Mouse (Mus musculus): ENCODE results near the gene Fars2. TPM values are rescaled to one million over a fixed set of nuclear protein-coding genes. Genes with fewer than 3 reads are reported as not detected.

Gene Fars2
- total RNA-seq, 2 experiments from 2014 or later: 87.9 to 92.2 TPM

Other genes starting within 250 kb of the Fars2 start
- 10 to 100 TPM; 12.8 to 16.7 TPM for gene Rpp40, start 211.1 kb upstream of the Fars2 start, total RNA-seq (2021)
- gene Ppp1r3g, start 158.6 kb upstream of the Fars2 start, total RNA-seq (2021): 1 to 10 TPM in 1 of 2 experiments, under 1 TPM in 1; 0.33 to 2.7 TPM
- 10 to 100 TPM; 15.5 to 18.3 TPM for gene Lyrm4, start 114 bp downstream of the Fars2 start, total RNA-seq (2021)